Mouse (Mus musculus): ENCODE results near the gene Gm13723.

Gene Gm13723

DNA sequence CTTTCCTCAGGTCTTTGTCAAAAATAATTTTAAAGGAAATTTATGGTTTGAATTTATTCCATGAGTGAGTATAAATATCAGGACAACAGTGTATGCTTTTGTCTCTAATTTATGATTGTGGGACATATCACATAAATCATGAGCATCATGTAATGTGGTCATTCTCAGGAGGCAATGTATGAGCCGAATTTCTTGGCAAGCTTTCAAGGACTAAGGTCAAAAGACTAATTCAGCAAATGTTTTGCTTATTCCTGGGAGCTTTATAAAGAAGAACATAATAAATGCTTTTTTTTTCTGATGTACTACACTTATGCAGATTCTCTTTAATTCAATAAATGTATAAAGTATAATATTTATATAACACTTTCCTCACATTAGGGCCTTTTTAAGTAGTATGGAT, at the start of gene Gm13723:
Gene Gm13723 (minus strand): TSS at position 101 of the 400 bp plus-strand sequence.
- no peak for DNase-seq

DNA sequence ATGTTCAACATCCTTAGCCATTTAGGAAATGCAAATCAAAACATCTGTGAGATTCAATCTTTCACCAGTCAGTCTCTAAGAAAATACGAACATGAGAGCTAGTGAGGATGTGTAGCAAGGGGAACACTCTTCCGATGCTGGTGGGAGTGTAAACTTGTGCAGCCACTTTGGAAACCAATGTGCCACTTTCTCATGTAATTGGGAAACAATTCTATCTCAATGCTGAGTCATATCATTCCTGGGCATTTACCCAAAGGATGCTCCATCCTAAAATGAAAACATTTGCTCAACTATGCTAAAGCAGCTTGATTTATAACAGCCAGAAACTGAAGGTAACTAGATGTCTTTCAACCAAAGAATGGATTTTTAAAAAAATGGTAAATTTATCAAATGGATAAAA, 31.0 kb upstream of the Gm13723 start:
- no peak for DNase-seq

DNA sequence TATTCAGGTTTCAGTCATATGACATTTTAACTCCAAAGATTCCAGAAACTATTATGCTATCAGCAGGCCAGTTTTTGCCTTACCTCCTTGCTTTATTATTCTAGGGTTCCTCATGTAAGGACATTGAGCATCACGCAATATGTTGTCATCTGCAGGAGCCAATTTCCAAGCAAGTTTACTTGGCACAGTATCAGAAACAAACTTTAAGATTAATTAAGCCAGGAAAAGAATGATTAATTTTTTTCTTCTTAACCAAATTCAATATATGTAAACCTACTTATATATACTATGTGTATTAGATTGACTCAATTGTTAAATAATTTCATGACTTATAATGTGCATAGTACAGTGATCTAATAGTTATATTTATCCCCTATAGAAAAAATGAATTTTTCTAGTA, 17.5 kb upstream of the Gm13723 start, which contains the start of gene Olfr1097:
Gene Olfr1097 (minus strand): TSS at position 101 of the 400 bp plus-strand sequence.
- no peak for DNase-seq

DNA sequence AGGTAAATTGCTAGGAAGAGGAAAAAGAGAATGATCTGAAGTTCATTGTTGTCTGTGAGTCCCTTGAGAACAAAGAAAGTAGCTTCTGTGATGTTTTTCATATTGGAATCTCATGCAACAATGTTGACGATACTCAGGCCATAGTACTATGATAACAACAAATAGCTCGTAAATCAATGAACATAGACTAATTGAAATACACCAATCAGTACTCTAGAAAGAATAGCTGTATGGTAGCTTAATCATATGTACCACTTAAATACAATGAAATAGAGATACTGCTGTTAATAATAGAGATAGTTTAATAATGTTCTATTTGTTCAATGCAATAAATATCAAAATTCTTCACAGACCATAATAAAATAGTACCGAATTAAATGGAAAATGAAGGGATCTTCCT, 23.0 kb downstream of the Gm13723 start, which contains the start of gene Olfr1095:
Gene Olfr1095 (minus strand): TSS at position 101 of the 400 bp plus-strand sequence.
- DNase-seq = no peak

DNA sequence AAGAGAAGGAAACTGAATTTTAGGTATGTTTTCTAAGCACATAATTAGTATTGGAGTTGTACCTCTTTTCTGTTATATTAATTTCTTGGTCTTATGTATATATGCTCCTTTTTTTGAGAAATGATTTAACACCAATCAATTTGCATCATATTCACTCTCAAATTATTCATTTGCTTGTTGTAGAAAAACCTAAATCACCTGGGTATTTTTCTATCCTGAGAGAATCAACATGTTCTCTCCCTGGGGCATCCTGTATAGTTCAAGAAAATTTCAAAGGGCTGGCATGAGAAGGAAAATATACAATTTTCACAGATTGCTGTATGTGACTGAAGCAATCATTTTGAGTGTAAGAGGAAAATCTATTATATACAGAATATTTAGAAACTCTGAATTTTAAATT, 50.2 kb downstream of the Gm13723 start, which contains the start of gene Olfr1094:
Gene Olfr1094 (plus strand): TSS at position 301 of the 400 bp plus-strand sequence.
- no peak for DNase-seq

Data from kidney, adult 18-20 months (tissue).